Mouse (Mus musculus) liver, embryonic 14.5 days (tissue): ENCODE measurements around the gene Ctse.
A peak's percentile ranks its signal among the peaks of the same experiment; 100 is the strongest.

Experiments
- CTCF ChIP-seq: IDR thresholded peaks from 2 replicates; pipeline ENCODE4 v1.5.1; 2016; ENCODE audit warnings: antibody characterized with exemption, low read depth, control low read depth
- EP300 ChIP-seq: IDR thresholded peaks from 2 replicates; pipeline ENCODE4 v1.6.1; 2016; ENCODE audit warnings: antibody characterized with exemption, low read depth

- TF ChIP-seq EP300: no peak
- peak; percentile 95 for TF ChIP-seq CTCF
These were observed 24.6 kb upstream of the Ctse start for GRCm38 (mm10) chr1:131613361-131614133.
